In genomic region chr10:111520621-111521020, GRCm38 (mm10) we compare ENCODE assay signal across 13 mouse cellular contexts. TPM values are rescaled to one million over a fixed set of nuclear protein-coding genes. Genes with fewer than 3 reads are reported as not detected.
DNase-seq lines count a peak whose midpoint lies in the region; ATAC-seq and TF ChIP-seq lines count a peak whose summit lies in the region.
"Had no signal": no experiment of that assay in that cellular context is flagged by ENCODE, and none has a peak within 500 bp of the region (broad histone marks: within the 10 kb centered on the region; RNA-seq: fewer than 3 reads in every experiment).

No protein-coding gene starts in this region.

- H3K4me3 ChIP-seq in forebrain, embryonic 13.5 days, result no peak overlapping the region
- H3K4me3 ChIP-seq in forebrain, postnatal 0 days (ENCODE audit: low read depth, low read length), result no peak overlapping the region
- no peak overlapping the region for H3K4me3 ChIP-seq in heart, embryonic 16.5 days (ENCODE audit: low read length)
- no peak overlapping the region for H3K4me3 ChIP-seq in midbrain, embryonic 16.5 days (ENCODE audit: low read depth, low read length)
- H3K4me3 ChIP-seq in midbrain, embryonic 11.5 days (ENCODE audit: low read depth, low read length), result no peak overlapping the region
- H3K4me3 ChIP-seq: neural tube, embryonic 12.5 days had no signal

- no peak overlapping the region for H3K9ac ChIP-seq in forebrain, embryonic 13.5 days
- no peak overlapping the region for H3K9ac ChIP-seq in forebrain, postnatal 0 days
- no peak overlapping the region for H3K9ac ChIP-seq in heart, embryonic 16.5 days (ENCODE audit: low read length)
- no peak overlapping the region for H3K9ac ChIP-seq in midbrain, embryonic 16.5 days (ENCODE audit: low read depth, low read length)
- no peak overlapping the region for H3K9ac ChIP-seq in midbrain, embryonic 11.5 days (ENCODE audit: low read length)
- H3K9ac ChIP-seq: liver, embryonic 14.5 days; neural tube, embryonic 12.5 days had no signal

- ATAC-seq in forebrain, embryonic 13.5 days, result 0 out of 2 replicates have a peak, but pooled peaks have one; percentile 29
- ATAC-seq in forebrain, postnatal 0 days, result no peak; the same call in 1 of the 2 replicates
- no peak for ATAC-seq in heart, embryonic 16.5 days (replicated peaks; ENCODE audit: extremely low read depth, insufficient read depth, low FRiP score)
- ATAC-seq in midbrain, embryonic 16.5 days, result no peak
- ATAC-seq in midbrain, embryonic 11.5 days (ENCODE audit: low FRiP score), result no peak
- ATAC-seq: inflammation-experienced regulatory T-cells, adult 6 months had no signal

- 54% methylated on average over 3 of the region's 3 CpGs for WGBS in forebrain, embryonic 13.5 days
- WGBS in forebrain, postnatal 0 days, result 39% methylated on average over 3 of the region's 3 CpGs
- WGBS in heart, embryonic 16.5 days, result 57% methylated on average over 3 of the region's 3 CpGs
- WGBS in midbrain, embryonic 16.5 days, result 61% methylated on average over 3 of the region's 3 CpGs
- 70% methylated on average over 3 of the region's 3 CpGs for WGBS in midbrain, embryonic 11.5 days

- H3K4me2 ChIP-seq in forebrain, embryonic 13.5 days, result no peak overlapping the region
- H3K4me2 ChIP-seq in forebrain, postnatal 0 days (ENCODE audit: low read depth), result no peak overlapping the region; the same call in 1 of the 2 replicates
- H3K4me2 ChIP-seq in heart, embryonic 16.5 days (ENCODE audit: low read depth, low read length), result no peak overlapping the region; the same call in 1 of the 2 replicates
- no peak overlapping the region for H3K4me2 ChIP-seq in midbrain, embryonic 16.5 days (ENCODE audit: low read length)
- H3K4me2 ChIP-seq in midbrain, embryonic 11.5 days, result no peak overlapping the region

- H3K4me1 ChIP-seq in forebrain, embryonic 13.5 days, result peaks cover 16% of the 10 kb centered on the region
- H3K4me1 ChIP-seq in forebrain, postnatal 0 days (ENCODE audit: insufficient read depth), result no peaks in the 10 kb centered on the region
- H3K4me1 ChIP-seq in heart, embryonic 16.5 days (ENCODE audit: control insufficient read depth, insufficient read depth, low read length), result peaks cover 25% of the 10 kb centered on the region
- peaks cover 13% of the 10 kb centered on the region for H3K4me1 ChIP-seq in midbrain, embryonic 16.5 days (ENCODE audit: control insufficient read depth, insufficient read depth, low read length)
- H3K4me1 ChIP-seq in midbrain, embryonic 11.5 days (ENCODE audit: control insufficient read depth, insufficient read depth, low read length), result peaks cover 6% of the 10 kb centered on the region

- H3K9me3 ChIP-seq in forebrain, embryonic 13.5 days (replicated peaks), result no peaks in the 10 kb centered on the region
- no peaks in the 10 kb centered on the region for H3K9me3 ChIP-seq in forebrain, postnatal 0 days (ENCODE audit: low read length)
- no peaks in the 10 kb centered on the region for H3K9me3 ChIP-seq in heart, embryonic 16.5 days (replicated peaks; ENCODE audit: control insufficient read depth, low read length)
- no peaks in the 10 kb centered on the region for H3K9me3 ChIP-seq in midbrain, embryonic 16.5 days (replicated peaks; ENCODE audit: control insufficient read depth, low read length, poor library complexity, severe bottlenecking)
- no peaks in the 10 kb centered on the region for H3K9me3 ChIP-seq in midbrain, embryonic 11.5 days (ENCODE audit: control insufficient read depth, low read length)
- H3K9me3 ChIP-seq: neural tube, embryonic 12.5 days had no signal

- no peak for TF ChIP-seq CTCF in forebrain, postnatal 0 days (IDR thresholded peaks at IDR 0.05; ENCODE audit: low read depth)

- H3K27me3 ChIP-seq in forebrain, embryonic 13.5 days, result no peaks in the 10 kb centered on the region
- no peaks in the 10 kb centered on the region for H3K27me3 ChIP-seq in forebrain, postnatal 0 days (ENCODE audit: insufficient read depth, low read length)
- no peaks in the 10 kb centered on the region for H3K27me3 ChIP-seq in heart, embryonic 16.5 days (ENCODE audit: control insufficient read depth, insufficient read depth, low read length)
- no peaks in the 10 kb centered on the region for H3K27me3 ChIP-seq in midbrain, embryonic 16.5 days (ENCODE audit: control insufficient read depth, insufficient read depth, low read depth, low read length)
- no peaks in the 10 kb centered on the region for H3K27me3 ChIP-seq in midbrain, embryonic 11.5 days (ENCODE audit: control insufficient read depth, insufficient read depth, low read length)
- H3K27me3 ChIP-seq: neural tube, embryonic 12.5 days had no signal

- no peak overlapping the region for H3K27ac ChIP-seq in forebrain, embryonic 13.5 days
- H3K27ac ChIP-seq in forebrain, postnatal 0 days (ENCODE audit: low read depth, low read length), result no peak overlapping the region
- peak overlapping the region; percentile 94; the same call in 1 of the 2 replicates for H3K27ac ChIP-seq in heart, embryonic 16.5 days (ENCODE audit: low read length)
- 0 out of 2 replicates have a peak overlapping the region, but pooled peaks have one; percentile 28 for H3K27ac ChIP-seq in midbrain, embryonic 16.5 days (ENCODE audit: low read length)
- H3K27ac ChIP-seq in midbrain, embryonic 11.5 days (ENCODE audit: low read depth, low read length), result no peak overlapping the region
- H3K27ac ChIP-seq: liver, embryonic 14.5 days; neural tube, embryonic 12.5 days had no signal

- DNase-seq in forebrain, postnatal 0 days, result no peak
- no peak for DNase-seq in heart, adult 9 months (ENCODE audit: low spot score in 2 of 2)
- DNase-seq in midbrain, embryonic 11.5 days (ENCODE audit: low spot score, missing footprints), result no peak
- DNase-seq in spleen, postnatal 4 days (ENCODE audit: low spot score in 2 of 2), result no peak
- no peak for DNase-seq in thymus, postnatal 10 days (ENCODE audit: low spot score in 2 of 2)
- DNase-seq: layer of hippocampus, adult 9-11 months; thymus, postnatal 25 days had no signal

- no peaks in the 10 kb centered on the region for H3K36me3 ChIP-seq in forebrain, embryonic 13.5 days (ENCODE audit: poor library complexity, severe bottlenecking)
- no peaks in the 10 kb centered on the region for H3K36me3 ChIP-seq in forebrain, postnatal 0 days (ENCODE audit: insufficient read depth)
- no peaks in the 10 kb centered on the region for H3K36me3 ChIP-seq in heart, embryonic 16.5 days (ENCODE audit: control insufficient read depth, insufficient read depth)
- H3K36me3 ChIP-seq in midbrain, embryonic 16.5 days (ENCODE audit: control insufficient read depth, insufficient read depth, low read length), result no peaks in the 10 kb centered on the region
- no peaks in the 10 kb centered on the region for H3K36me3 ChIP-seq in midbrain, embryonic 11.5 days (ENCODE audit: control insufficient read depth, insufficient read depth, low read length)
- H3K36me3 ChIP-seq: neural tube, embryonic 12.5 days had no signal

RNA-seq across cellular contexts. Expression of gene Phlda1, which starts 14.5 kb away (rescaled TPM):
- polyA plus RNA-seq in forebrain, embryonic 13.5 days (2015; fragmentation: Nextera tagmentation; extraction: Ambion mirVana), result 18.1 and 23.2 TPM in 2 replicates
- 8.9 and 9.2 TPM in 2 replicates for total RNA-seq in forebrain, postnatal 0 days (2014; rRNA removed)
- 29.3 and 31.3 TPM in 2 replicates for polyA plus RNA-seq in forebrain, postnatal 0 days (2015; fragmentation: Nextera tagmentation; extraction: Ambion mirVana)
- 27.4 and 27.6 TPM in 2 replicates for polyA plus RNA-seq in heart, embryonic 16.5 days (2015; fragmentation: Nextera tagmentation; extraction: Ambion mirVana)
- polyA plus RNA-seq in midbrain, embryonic 16.5 days (2015; fragmentation: Nextera tagmentation; extraction: Ambion mirVana), result 30.8 and 30.9 TPM in 2 replicates
- polyA plus RNA-seq in midbrain, embryonic 11.5 days (2014; fragmentation: Nextera tagmentation; extraction: Ambion mirVana), result 13.0 and 13.1 TPM in 2 replicates

RNA-seq across cellular contexts. Expression of gene Nap1l1, which starts 47.6 kb away (rescaled TPM):
- 313 and 318 TPM in 2 replicates for polyA plus RNA-seq in forebrain, embryonic 13.5 days (2015; fragmentation: Nextera tagmentation; extraction: Ambion mirVana)
- 114 and 121 TPM in 2 replicates for total RNA-seq in forebrain, postnatal 0 days (2014; rRNA removed)
- 162 and 189 TPM in 2 replicates for polyA plus RNA-seq in forebrain, postnatal 0 days (2015; fragmentation: Nextera tagmentation; extraction: Ambion mirVana)
- 104 and 115 TPM in 2 replicates for polyA plus RNA-seq in heart, embryonic 16.5 days (2015; fragmentation: Nextera tagmentation; extraction: Ambion mirVana)
- polyA plus RNA-seq in midbrain, embryonic 16.5 days (2015; fragmentation: Nextera tagmentation; extraction: Ambion mirVana), result 163 and 179 TPM in 2 replicates
- 447 and 449 TPM in 2 replicates for polyA plus RNA-seq in midbrain, embryonic 11.5 days (2014; fragmentation: Nextera tagmentation; extraction: Ambion mirVana)

Comparison
In these comparisons a context has a peak if more than half of its experiments do, and no peak if none do; other contexts are left out.
1. H3K27ac ChIP-seq: peak in heart, embryonic 16.5 days (single experiment) and midbrain, embryonic 16.5 days (single experiment); none in forebrain, embryonic 13.5 days (single experiment), forebrain, postnatal 0 days (single experiment) and midbrain, embryonic 11.5 days (single experiment).